Mouse (Mus musculus) testis, postnatal 10 days (tissue): ENCODE results near the gene Acsf2.

Experiments used
- DNase-seq: peaks from one replicate; pipeline ENCODE4 v3.0.0; 2021; ENCODE audit warnings: low spot score

Gene Acsf2

DNA sequence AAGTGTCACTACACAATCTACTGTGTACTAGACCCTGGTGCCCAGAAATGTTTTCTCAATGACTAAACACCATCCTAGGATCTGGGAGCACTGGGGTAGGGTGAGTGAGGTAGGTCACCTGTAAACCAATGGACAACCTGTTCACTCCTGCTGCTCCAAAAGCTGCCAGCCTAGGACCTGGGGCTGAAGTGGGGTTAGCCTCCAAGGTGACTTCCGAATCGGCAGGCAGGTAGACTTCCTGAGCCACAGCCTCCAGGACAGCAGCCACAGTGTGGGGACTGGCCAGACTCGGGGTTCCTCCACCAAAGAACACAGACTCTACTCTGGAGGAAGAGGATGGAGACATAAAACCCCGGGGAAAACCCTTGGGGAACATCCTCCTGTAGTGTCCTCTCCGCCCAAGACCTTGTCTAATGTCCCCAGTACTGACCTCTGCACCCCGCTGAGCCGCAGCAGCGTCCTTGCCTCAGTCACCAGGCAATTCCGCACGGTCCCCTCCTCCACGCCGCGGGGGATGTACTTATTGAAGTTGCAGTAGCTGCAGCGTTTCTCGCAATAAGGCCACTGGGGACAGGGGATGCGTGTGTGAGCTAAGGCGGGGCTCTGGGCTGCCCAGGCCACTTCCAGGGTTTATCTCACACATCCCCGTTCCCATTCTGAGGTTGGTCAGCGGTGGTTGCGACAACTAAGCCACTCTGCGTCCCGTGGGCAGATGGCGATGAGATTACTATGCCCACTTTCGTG, 53.5 kb downstream of the Acsf2 start:
- DNase-seq: peak; percentile 75

DNA sequence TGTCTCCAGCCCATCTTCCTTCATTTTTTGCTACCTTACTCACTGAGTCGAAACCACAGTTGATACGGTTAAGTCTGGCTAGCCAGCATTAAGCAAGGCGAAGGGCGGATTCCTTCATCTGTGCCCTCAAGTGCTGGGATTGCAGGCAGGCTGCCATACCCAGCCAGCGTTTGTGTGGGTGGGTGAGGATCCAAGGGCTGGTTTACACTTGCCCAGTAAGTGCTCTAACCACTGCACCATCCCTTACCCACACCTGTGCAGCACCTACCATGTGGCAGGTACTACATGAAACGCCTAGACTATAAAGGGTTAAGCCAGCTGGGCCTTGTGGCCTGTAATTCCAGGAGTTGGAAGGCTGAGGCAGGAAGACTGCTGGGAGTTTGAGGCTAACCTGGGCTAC, 54.4 kb downstream of the Acsf2 start:
- DNase-seq: no peak

- DNase-seq: no peak
Observed at GRCm38 (mm10) chr11:94546381-94546780, 55.3 kb downstream of the Acsf2 start.

- DNase-seq: no peak
Observed at GRCm38 (mm10) chr11:94544422-94544821, 57.2 kb downstream of the Acsf2 start.

DNA sequence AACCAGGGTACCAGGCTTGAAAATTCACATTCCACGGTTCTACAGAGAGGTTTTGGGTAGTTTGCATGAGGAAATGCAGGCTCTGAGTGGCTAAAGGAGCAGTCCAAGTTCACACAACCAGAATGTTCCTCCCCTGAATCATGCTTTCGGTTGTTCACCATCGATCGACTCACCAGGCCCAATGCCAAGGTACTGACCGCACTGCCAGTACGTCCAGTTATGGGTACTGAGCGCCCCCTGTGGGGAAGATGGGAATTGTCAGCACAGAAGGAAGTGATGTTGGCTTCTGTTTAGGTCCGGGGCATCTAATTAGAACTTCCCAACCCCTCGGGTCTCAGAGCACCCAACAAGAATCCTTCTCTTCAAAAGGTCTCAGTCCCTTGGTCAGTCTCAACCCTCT, 57.7 kb downstream of the Acsf2 start:
- DNase-seq: peak; percentile 97

- no peak for DNase-seq
Observed at GRCm38 (mm10) chr11:94543344-94543743, 58.3 kb downstream of the Acsf2 start.

DNA sequence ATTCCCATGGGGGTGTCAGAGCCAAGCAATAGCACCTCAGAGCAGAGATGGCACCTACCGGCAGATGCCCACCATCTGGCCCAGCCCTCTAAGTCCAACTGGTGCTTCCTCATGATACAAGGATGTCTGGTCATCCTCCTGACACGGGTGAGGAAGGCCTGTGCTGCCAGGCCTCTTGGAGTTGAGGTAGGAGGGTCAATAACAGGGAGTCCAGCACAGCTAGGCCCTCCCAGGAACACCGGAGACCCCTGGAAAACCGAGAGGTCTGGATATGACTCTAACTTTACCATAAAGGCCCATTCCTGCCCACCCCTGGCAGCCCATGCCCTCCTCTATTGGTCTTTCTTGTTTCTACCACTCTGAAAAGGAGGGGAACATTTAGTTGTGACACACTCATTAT, 59.3 kb downstream of the Acsf2 start:
- DNase-seq: no peak

DNA sequence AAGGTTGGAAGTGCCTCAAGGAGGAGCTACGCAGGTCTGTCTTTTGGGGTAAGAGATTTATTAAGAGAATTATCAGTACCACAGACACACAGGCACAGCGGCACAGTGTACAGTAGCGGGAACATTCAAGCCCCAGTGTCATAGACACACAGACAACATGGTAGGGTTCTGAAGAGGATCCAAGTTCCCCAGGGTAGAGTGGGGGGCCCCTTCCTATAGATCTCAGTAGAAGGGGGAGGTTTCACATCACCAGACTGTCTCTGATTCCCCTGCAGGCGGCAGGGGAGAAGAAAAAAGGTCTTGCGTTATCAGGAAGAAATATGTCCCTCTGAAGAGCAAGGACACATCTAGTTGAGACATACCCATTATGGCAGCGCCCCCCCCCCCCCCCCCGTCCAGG, 61.9 kb downstream of the Acsf2 start:
- no peak for DNase-seq

GRCm38 (mm10) chr11:94538733-94539292, 62.9 kb downstream of the Acsf2 start:
- no peak for DNase-seq

- DNase-seq: no peak
Observed at GRCm38 (mm10) chr11:94533171-94533570, 68.5 kb downstream of the Acsf2 start.

DNA sequence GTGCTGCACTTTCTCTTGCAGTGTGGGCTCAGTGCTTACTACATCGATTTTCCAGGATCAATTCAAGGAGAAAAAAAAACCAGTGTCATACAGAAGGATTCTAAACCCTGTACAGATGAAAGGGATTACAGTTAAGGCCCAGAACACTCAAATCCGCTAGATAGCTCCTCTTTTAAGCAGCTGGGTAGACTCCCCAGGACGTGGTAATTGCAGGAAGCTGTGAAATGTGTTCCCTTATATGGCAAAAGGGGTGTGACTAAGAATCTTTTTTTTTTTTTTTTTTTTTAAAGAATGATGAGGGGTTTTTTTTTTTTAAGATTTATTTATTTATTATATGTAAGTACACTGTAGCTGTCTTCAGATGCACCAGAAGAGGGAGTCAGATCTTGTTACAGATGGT, 72.8 kb downstream of the Acsf2 start:
- DNase-seq: no peak

DNA sequence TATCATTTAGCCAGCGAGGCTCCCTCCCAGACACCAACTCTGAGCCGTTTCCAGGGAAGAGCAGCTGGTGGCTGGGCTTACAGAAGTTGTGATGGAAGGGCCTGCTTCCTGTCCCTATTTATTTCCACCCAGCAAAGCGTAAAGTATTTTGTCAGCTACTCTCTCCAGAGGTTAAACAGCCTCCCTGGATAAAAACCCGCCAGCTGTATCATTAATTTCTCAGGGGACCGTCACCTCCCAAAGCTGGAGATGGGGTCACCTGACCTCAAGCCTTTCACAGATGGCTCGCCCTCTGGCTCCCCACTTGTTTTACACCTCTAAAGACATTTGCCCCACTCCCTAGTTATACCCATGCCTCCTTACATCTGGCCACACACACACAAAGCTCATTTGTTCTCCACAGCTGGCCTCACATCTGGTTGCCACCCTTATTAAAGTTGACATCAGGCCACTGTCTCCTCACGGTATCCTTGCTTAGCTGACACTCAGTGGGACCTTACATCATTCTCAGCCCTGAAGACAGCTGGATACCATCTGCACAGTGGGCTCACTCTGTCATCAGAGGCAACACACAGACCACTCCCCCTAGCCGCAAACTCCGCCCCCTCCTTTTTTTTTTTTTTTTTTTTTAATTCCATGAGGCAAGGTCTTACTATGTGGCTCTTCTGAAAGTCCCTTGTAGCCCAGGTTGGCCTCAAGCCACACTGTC, 75.3 kb downstream of the Acsf2 start:
- no peak for DNase-seq

- peak; percentile 69 for DNase-seq
Observed at GRCm38 (mm10) chr11:94521219-94521843, 80.3 kb downstream of the Acsf2 start, which contains the start of gene Mycbpap. TSS of gene Mycbpap (minus strand) at chr11:94521742.

DNA sequence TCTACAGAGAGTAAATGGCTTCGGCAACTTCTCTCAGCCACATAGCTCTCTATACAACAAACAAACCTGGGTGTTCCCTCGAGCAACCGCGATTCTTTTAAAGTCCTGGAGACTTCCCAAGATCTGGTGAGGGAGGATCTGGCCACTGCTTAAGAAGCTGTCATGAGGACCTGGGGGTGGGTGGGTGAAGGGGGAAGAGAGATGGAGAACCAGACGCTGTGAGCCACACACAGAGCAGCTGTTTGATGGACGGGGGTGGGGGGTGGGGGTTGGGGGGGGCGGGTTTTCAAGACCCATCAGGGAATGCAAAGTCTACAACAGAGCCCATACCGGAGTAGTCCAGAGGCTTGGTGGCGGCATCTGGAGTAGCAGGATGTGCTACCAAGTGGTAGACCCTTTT, 88.2 kb downstream of the Acsf2 start:
- DNase-seq: no peak

DNA sequence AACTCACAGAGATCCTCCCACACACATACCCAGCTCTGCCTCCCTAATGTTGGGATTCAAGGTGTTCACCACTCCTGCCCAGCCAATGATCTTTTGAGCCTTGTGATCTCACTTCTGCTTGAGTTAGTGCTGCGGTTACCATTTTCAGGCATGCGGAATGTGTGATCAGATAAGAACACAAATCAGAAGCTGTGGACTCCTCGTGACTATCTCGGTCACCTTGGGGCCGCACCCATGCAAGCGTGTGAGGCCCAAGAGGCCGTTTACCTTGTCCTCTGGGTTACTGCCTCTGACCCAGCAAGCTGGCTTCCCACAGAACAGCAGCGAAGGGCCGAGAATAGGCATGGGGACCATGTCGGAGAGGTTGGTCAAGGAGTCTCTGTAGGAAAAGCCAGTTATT, 92.7 kb downstream of the Acsf2 start:
- no peak for DNase-seq
